Mouse (Mus musculus): ENCODE data around the gene Ddx43.

DNA sequence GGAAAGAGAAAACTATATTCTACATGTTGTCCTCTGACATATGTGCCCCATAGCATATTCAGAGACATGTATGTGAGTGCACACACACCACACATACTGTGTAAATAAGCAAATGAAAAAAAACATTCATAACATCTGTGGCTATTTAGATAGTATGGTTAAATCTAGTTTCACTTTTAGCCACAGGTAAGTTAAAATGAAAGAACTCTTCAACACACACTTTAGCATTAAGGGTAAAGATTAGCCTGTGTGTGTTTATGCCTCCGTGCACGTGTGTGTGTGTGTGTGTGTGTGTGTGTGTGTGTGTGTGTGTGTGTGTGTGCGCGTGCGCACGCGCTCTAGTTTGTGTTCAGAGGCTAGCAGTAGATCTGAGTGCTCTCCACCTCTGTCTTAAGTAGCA, 6.0 kb downstream of the Ddx43 start:
- TF ChIP-seq POLR2A (IDR thresholded peaks at IDR 0.05; ENCODE audit: low read depth, low read length), result no peak
- no peak for TF ChIP-seq CTCF (conservative IDR thresholded peaks at IDR 0.05; ENCODE audit: insufficient read depth, insufficient read length, low read depth, low read length)
